Mouse (Mus musculus) ES-Bruce4 (cell line): ENCODE data around the gene Cartpt.

Experiments used
- CTCF ChIP-seq: IDR thresholded peaks from one replicate; pipeline ENCODE4 v1.8.1; 2011; ENCODE audit warnings: low read depth, low read length
- POLR2A ChIP-seq: IDR thresholded peaks from one replicate; pipeline ENCODE4 v1.8.1; 2011; ENCODE audit warnings: low read length; ENCODE audit not compliant: insufficient read depth

DNA sequence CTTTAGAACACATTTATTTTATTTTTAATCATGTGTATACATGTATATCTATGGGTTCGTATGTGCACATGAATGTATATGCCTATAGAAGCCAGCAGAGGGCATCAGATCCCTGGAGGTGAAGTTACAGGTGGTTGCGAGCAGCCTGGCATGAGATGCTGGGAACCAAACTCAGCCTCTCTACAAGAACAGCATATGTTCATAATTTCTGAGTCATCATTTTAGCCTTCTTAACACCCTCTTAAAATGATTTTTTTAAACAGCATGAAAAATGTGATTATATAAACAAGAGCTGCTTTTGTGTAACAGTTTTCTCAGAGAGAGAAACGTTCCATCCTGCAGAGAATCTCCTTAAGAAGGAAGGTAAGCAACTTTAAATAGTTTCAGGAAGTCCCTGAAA is 40.2 kb downstream of the Cartpt start:
- TF ChIP-seq POLR2A: no peak
- TF ChIP-seq CTCF: no peak
